Mouse (Mus musculus): Measurements from ENCODE around the gene Gm32742.

The Gm32742 gene

DNA sequence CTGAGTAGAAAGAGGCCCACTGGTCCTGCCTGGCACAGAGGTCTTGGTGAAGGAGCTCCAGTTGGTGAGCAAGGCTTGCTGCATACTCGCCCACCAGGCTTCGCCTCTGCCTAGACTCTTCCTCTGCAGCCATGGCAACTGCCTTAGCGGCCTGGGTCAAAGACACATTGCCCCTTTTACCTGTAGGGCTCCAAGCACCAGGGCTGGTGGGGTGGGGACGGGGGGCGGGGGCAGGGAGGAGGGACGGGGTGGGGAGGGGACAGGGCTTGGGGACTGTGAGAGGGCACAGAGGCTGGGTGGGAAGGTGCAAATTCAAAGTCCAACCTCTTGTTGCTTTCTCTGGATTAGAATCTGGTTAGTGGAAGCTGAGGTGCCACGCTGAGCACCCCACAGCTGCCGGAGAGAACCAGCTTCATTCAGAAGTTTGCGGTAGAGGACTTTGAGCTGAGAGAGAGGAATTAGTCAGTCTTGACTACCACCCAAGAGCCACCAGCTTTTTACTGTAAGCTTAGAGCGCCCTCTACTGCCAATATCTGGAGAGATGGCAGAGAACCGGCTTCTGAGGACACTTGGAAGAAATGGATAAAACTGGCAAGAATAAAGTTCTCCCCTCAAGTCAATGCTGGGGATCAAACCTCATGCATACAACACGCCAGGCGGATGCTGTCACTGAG is 13.1 kb downstream of the Gm32742 start:
- 20% methylated on average over 13 of the region's 13 CpGs for WGBS

DNA sequence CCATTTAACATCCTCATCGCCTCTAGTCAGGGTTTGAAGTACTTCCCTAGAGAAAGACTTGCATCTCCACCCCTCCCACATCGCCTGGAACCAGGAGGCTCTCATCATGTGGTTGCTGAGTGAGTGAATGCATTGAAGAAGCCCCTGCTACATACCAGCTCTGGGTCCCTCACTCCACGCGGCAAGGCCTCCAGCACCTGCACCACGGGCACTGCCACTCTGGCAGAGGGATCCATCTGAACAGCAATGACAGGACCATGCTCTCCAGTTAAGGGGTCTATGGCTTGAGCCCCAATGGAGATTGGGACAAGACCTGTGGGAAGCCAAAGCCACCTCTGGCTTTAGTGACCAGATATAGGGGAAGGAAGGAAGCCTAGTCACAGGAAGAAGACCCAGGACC is 18.0 kb downstream of the Gm32742 start:
- 86% methylated on average over 5 of the region's 5 CpGs for WGBS

DNA sequence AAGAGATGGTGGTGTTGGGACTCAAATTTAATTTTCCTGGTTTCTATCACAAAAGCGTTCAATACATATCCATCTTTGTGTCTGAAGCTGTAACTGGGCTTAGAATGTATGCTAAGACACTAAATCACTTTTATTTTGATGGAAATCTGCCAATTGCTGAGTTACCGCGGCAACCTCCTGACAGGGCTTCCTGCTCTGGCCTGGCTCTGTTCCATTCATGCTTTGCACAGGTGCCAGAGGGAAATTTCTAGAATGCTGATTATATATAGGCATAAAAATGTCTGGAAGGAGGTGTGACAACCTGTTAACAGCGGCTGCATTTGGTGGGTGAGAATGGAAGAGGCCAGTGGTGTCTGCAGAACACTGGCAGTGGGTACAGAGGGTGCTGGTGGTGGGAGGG is 18.8 kb downstream of the Gm32742 start:
- 41% methylated on average over 4 of the region's 4 CpGs for WGBS

DNA sequence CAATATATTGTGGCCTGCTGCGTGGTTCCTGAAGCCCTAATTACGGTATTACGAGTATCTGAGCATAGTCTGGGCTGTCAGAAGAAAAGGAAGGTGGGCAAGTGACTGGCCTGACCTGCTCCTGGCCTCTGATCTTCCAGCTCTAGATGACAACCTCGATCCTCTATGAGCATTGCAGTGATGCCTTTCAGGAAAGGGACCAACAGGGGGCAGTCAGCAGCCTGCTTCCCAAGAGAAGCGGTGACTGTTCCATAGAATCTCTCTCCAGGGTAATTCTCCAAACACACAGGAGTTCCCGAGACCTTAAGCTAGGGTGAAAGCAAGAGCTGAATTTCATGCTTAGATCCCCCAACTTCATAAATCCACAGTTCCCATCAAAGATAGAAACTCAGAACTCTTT is 21.1 kb downstream of the Gm32742 start:
- WGBS: 83% methylated on average over 6 of the region's 6 CpGs

DNA sequence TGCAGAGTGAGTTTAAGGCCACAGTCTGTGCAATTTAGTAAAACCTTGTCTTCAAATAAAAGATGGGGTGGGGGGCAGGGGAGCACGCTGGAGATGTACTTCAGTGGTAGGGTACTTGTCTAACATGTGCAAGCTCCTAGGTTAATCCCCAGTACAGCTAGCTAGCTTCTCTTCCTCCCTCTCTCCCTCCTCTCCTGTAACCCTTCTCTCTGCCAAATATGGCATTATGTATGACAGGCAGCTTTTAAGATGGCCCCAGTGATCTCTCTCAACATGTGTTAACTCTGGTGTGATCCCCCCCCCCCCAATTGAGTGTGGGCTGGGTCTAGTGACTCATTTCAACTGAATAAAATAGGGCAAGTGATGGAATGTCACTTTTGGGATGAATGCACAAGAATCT is 21.9 kb downstream of the Gm32742 start:
- 95% methylated on average over 1 of the region's 1 CpGs for WGBS

DNA sequence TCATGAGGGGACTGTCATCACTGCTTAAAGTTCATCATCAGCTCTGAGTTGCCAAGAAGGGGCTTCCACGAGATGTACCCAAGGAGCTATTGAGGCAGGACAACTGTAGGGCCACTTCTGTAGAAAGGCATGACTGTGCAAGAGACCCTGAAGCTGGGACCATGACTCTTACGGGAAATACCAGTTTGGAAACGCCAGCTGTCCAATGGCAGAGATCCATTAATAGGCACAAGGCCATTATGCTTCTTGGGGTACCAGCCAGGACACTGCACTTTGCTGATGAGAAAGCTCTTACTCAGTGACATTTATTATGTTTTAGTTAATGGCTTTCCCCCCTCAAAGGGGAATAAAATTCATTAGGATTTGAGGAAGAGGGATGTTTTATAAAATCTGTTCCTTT is 24.6 kb downstream of the Gm32742 start:
- WGBS: 82% methylated on average over 3 of the region's 3 CpGs

DNA sequence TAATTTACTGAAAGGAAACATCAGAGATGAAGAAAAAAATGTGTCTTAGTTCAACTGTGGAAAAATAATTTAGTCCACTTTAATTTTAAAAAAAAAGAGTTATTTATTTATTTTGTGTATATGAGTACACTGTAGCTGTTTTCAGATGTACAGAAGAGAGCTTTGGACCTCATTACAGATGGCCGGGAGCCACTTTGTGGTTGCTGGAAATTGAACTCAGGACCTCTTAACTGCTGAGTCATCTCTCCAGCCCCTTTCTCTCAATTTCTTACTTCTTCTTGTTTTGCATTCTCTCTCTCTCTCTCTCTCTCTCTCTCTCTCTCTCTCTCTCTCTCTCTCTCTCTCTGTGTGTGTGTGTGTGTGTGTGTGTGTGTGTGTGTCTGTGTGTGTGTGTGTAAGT is 25.9 kb downstream of the Gm32742 start:
- 91% methylated on average over 1 of the region's 1 CpGs for WGBS

DNA sequence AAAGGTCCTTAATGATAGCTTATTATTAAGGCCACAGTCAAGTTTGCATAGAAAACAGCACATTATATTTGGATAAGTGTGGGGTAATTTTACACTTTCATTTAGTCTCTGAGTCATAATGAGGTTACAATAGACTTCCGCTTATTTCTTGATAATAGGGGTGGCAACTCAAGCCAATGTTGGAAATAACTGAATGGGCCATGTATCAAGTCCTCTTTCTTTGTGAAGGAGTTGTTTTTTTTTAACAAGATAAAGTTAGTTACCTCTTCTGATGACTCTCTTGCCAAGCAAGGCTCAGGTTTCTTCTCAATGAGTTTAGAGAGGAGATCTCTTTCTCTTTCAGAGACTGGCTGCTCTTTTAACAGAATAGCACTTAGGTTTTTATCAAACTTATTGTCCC is 27.0 kb downstream of the Gm32742 start:
- 89% methylated on average over 1 of the region's 1 CpGs for WGBS

DNA sequence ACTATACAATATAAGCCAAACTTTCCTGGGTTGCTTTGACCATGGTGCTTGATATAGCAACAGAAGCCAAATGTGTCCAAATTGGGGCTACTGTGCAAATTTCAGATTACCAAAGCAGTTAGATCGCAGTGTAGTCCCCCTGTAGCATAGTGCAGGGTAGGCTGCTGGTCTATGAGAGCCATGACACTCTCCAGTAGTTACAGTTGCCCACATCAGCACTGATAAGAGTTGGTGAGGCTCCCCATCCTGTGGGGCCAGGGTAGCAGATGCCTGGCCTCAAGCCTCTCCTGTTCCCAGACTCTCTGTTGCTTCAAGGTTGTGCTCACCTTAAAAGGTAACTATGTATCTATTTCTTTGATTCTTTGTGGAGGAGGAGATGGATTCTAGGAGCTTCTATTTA is 27.5 kb downstream of the Gm32742 start:
- 97% methylated on average over 1 of the region's 1 CpGs for WGBS

DNA sequence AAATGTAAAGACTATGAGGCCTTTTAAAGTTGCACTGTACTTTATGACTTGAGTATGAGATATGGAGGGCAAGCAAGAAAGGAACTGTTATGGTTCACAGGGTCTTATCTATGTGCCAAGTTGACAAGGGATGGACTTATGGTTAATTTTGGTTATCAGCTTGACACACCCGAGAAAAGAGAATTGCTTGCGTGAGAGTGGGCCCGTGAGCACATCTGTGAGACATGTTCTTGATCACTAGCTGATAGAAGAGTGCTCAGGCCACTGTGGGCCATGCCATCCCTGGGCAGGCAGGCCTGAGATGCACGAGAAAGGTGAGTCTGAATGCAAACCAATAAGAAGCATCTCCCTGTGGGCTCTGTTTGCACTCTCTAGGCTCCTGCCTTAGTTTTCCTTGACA is 27.9 kb downstream of the Gm32742 start:
- 90% methylated on average over 4 of the region's 4 CpGs for WGBS

DNA sequence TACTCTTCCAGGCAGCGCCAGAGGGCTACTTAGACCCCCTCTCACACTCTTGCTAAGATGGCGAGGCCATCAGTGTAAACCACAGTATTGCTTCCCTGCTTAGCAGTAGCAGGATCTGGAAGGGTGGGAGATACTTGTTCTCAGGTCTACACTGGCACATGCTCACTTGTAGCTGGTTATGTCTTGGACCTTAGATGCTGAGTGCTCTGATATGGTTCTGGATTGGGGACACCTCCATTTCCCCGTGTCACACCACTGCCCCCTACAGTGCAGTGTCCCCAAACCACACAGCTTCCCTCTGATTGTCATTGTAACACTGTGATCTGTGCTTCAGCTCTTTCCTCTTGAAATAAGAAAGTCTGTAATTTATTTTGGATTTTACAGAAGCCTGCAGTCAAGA is 28.3 kb downstream of the Gm32742 start:
- whole genome bisulfite sequencing: 68% methylated on average over 3 of the region's 3 CpGs

DNA sequence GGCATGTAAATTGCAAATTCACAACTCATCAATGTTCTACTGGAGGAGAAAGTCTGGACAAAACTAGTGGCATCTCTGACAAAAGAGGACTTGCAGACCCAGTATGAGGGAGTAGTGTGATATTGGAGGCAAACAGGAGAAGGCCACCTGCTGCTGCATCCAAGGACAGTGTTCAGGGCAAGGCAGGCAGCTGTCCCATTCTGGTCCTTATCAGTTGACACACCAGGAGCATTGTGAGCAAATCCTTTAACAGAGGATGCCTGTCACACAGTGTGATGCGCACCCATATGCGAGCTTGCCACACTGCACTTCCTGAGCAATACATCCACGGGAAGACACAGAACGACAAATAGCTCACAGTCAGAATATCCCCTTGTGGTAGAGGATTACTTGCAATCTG is 50.5 kb downstream of the Gm32742 start:
- WGBS: 87% methylated on average over 4 of the region's 4 CpGs

DNA sequence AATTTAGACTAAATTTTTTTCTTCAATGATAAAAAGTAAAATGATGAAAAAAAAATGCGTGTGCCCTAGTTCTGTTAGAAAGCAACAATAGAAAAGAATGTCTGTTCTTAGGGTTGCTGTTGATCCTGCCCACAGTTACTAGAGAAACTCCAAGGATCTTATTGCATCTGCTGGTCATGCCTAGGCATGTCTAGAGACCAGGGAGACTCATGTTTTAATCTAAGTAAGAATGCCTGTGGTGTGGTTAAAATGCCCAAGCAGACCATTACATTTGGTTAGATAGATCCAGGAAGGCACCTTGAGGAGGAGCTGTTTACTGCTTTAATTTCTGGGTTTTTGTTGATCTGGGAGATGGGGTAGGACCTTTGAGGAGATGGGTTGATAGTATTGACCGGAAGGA is 59.6 kb downstream of the Gm32742 start:
- 93% methylated on average over 2 of the region's 2 CpGs for WGBS

DNA sequence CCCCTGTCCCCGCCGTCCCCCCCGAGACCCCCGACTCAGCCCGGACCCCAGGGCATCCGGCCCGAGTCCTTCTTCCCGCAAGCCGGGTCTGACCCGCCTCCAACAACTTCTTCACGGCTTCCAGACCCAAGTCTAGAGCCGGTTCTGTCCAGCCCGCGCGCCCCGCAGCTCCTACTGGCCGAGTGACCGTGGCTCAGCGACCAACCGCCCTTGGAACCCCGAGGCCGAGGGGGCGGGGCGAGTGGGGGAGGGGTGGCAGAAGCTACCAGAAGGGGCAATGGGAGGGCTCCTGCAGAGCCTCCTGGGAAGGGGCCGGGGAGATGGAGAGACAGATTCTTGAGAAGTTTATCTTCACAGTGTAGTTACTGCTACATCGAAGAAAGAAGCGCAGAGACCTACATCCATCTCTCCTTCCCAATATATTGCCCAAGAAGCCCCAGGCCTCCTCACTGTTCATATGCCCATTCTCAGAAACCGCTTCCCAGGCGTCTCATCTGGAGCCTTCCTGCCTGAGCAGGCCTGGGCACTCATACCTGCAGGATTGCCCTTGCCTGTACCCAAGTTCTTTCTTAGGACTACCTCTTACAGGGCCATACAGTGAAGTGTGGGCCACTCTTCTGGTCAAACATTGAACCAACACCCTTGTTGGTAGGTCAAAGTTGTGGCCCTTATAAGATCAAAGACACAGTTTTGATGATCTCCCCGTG is 61.4 kb downstream of the Gm32742 start:
- 16% methylated on average over 30 of the region's 30 CpGs for WGBS

DNA sequence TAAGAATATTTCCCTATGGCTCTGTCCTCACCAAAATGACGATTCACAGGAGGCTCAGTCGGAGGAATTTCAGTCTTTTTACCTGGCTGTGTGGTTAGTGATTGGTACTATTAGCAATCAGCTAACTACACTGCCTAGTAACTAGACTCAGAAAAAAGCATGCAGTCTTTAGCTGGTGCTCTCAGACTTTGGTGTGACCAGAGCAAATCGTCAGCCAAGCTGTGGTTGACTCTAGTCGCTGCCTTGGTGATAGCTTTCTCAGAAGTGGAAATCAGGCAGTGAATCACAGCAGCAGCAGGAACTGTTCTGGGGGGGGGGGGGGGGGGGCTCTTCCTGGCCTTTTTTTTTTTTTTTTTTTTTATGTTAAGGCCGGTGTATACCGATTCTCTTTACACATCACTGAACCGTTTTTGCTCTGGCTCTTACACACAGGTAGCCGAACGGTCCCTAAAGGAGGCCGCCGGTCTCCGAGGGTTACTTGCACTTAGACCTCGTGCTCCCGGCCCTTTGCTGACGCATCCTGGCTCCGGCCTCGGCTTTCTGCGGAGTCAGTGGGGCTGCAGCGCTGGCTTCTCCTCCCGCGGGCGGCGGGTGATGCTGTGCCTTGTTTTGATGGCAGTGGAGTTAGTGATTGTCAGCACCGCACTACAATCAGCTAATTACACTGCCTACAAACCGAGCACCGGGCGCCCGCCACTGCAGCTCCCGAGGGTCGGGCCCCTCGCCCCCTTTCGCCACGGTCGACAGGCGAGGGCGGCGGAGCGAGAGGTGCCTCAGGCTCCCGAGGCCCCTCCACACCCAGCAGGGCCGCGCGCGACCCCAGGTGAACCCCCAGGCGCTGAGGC is 62.1 kb downstream of the Gm32742 start:
- WGBS: 4% methylated on average over 44 of the region's 44 CpGs

DNA sequence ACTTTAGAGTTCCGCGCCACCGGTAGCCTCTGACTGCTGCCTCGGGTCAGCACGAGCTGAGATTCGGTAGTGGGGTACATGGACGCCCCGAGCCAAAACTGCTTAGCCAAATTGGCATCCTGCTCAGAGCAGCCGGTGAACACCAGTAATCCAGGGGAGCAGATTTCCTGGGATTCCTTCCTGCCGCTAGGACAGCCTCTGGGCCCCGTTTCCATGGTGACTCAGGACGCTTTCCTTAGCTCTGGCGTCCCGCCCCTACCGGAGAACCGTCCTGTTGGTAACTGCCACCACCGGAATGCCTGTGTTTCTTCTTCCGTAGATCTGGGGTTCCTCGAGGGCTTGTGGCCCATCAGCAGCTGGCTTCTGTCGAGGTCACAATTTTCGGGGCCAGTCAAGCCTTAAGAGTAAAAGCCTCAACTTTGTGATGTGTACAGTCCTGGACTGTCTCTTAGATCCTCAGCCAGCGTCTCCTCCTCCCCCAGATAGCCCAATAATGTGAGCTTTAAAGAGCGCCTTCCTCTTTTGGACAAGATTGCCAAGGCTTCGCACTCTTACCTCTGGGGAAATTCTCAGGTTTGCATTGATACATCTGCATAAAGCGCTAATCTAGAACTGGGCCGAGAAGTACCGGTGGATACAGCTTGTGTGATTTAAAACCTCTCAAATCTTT is 63.4 kb downstream of the Gm32742 start, which contains the start of gene 4833427G06Rik:
Gene 4833427G06Rik, minus strand, starts transcription at position 323 of the 670 bp plus-strand sequence.
- WGBS: 27% methylated on average over 27 of the region's 27 CpGs

DNA sequence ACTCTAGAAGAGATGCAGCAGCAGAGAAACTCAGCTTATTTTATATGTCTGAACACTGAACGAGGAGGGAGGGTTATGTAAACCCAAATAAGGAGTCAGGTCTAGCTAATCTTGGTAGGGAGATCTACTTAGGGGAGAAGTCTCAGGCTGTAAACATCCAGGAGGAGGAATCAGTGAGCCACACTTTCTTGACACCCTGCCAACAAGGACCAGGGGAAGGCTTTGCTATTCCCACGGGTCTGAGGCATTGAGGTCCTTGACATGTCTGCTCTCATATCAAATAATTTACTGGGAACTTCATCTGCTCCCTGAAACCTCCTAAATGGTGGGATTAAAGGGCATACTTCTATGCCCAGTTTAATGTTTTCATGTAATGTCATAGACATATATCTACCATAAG is 69.0 kb downstream of the Gm32742 start:
- WGBS: 51% methylated on average over 2 of the region's 2 CpGs

DNA sequence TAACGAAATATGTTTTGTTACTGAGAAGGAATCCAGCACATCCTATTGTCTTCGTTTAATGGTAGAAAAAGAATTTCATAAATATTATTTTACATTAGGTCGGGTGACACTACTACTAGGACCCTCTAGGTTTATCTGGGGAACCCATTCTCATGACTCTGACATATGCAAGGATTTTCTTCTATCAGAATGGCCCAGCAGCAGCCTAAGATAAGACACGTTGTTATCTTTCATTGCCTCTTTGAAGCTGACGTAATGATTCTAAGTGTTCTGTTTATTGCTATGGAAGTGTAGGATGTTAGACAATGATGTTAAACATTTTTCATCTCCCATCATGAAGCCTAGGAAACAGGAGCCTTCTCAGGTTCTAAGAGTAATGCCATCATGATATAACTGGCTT is 71.6 kb downstream of the Gm32742 start:
- 87% methylated on average over 5 of the region's 5 CpGs for WGBS

DNA sequence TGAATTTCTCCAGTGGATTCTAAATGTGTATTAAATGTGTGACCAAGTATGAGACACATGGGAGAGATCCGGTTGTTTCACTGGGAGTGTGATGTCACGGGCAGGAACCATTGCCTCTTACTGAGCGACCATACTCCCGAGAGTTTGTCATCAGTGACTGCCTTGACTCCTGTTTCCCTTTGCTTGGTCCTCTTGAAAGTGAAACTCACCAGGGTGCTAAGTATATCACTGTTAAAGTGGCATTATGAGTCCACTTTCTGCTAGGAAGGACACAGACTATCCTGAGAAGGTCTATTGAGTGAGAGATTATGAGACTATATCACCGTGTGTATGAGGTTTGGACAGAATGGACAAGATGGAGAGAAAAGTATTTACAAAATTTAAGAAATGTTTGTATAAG is 83.7 kb downstream of the Gm32742 start:
- WGBS: 84% methylated on average over 5 of the region's 5 CpGs

Data from cerebral cortex, adult 2 months (tissue).